Mouse (Mus musculus) forebrain, embryonic 13.5 days (tissue): ENCODE data around the gene St6galnac5. TPM values are rescaled to one million over a fixed set of nuclear protein-coding genes. Genes with fewer than 3 reads are reported as not detected.

Source experiments
- ATAC-seq: fragments of 200-750 bp; cut with Nextera tagmentation; 2 replicates; pipeline ENCODE4 v1.8.0; 2017
- H3K27ac ChIP-seq: fragments of 300-500 bp; sonication (generic); 2 replicates; pipeline ENCODE4 v1.5.1; 2015; ENCODE audit warnings: inconsistent platforms, mild to moderate bottlenecking, moderate library complexity
- H3K27me3 ChIP-seq: fragments of 300-500 bp; sonication (generic); 2 replicates; pipeline ENCODE4 v1.6.1; 2015; ENCODE audit warnings: mild to moderate bottlenecking, inconsistent platforms
- H3K36me3 ChIP-seq: fragments of 300-500 bp; sonication (generic); 2 replicates; pipeline ENCODE4 v1.6.1; 2015; ENCODE audit warnings: mild to moderate bottlenecking, inconsistent platforms; ENCODE audit not compliant: poor library complexity, severe bottlenecking
- H3K4me1 ChIP-seq: fragments of 300-500 bp; sonication (generic); 2 replicates; pipeline ENCODE4 v1.6.1; 2015; ENCODE audit warnings: inconsistent platforms
- H3K4me2 ChIP-seq: fragments of 300-500 bp; sonication (generic); 2 replicates; pipeline ENCODE4 v1.6.1; 2015; ENCODE audit warnings: inconsistent platforms, mild to moderate bottlenecking, moderate library complexity
- H3K4me3 ChIP-seq: fragments of 300-500 bp; sonication (generic); 2 replicates; pipeline ENCODE4 v1.5.1; 2015; ENCODE audit warnings: mild to moderate bottlenecking, inconsistent platforms
- H3K9ac ChIP-seq: fragments of 300-500 bp; sonication (generic); 2 replicates; pipeline ENCODE4 v1.6.1; 2015; ENCODE audit warnings: mild to moderate bottlenecking, inconsistent platforms
- H3K9me3 ChIP-seq: fragments of 300-500 bp; sonication (generic); replicated peaks from 2 replicates; pipeline ENCODE4 v1.6.1; 2016; ENCODE audit warnings: inconsistent platforms
- WGBS: fragments of 180-500 bp; shearing (Covaris S2); methylation state at CpG from one replicate; pipeline ENCODE4 v1.1.7; 2015; 5-methylcytosine and 5-hydroxymethylcytosine counted together
- polyA plus RNA-seq: library from polyadenylated mRNA; unstranded; fragments of >200 nt; fragmentation: Nextera tagmentation; extraction: Ambion mirVana; gene quantifications from 2 replicates; pipeline ENCODE4 v1.2.1, GENCODE M21; 2015

St6galnac5 gene
- polyA plus RNA-seq, 1 experiment from 2014 or later, result 5.7 TPM

GRCm38 (mm10) chr3:152928287-152928975 is 53.6 kb downstream of the St6galnac5 start:
- Histone ChIP-seq H3K27ac (no peak overlapping the region), H3K36me3 (no peaks in the 10 kb centered on the region), H3K4me3 (no peak overlapping the region), H3K4me1 (peaks cover 18% of the 10 kb centered on the region), H3K9ac (no peak overlapping the region), H3K27me3 (no peaks in the 10 kb centered on the region), H3K4me2 (no peak overlapping the region), H3K9me3 (no peaks in the 10 kb centered on the region)
- 44% methylated on average over 13 of the region's 13 CpGs for WGBS
- ATAC-seq, result peak; percentile 56; the same call in 1 of the 2 replicates

DNA sequence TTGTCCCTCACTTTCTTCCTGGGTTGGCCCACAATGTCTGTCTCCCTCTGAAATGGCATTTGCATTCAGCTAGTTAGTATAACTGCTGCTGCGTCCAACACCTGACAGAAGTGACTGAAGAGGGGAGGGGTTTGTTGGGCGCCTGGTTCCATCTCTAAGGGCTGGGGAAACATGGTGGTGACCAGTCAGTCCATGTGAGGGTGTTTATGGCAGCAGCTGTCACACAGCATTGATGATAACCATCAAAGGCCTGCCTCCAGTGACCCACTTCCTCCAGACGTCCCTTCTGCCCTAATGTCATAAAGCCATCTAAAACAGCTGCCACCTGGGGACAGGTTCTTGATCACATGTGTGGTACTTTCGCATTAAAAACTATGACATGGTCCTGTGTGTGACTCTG is 55.9 kb downstream of the St6galnac5 start:
- WGBS, result 79% methylated on average over 4 of the region's 4 CpGs
- Histone ChIP-seq H3K4me3 (no peak overlapping the region), H3K4me1 (peaks cover 18% of the 10 kb centered on the region), H3K27ac (no peak overlapping the region), H3K4me2 (no peak overlapping the region), H3K9ac (no peak overlapping the region), H3K9me3 (no peaks in the 10 kb centered on the region), H3K27me3 (no peaks in the 10 kb centered on the region), H3K36me3 (no peaks in the 10 kb centered on the region)
- ATAC-seq, result no peak

DNA sequence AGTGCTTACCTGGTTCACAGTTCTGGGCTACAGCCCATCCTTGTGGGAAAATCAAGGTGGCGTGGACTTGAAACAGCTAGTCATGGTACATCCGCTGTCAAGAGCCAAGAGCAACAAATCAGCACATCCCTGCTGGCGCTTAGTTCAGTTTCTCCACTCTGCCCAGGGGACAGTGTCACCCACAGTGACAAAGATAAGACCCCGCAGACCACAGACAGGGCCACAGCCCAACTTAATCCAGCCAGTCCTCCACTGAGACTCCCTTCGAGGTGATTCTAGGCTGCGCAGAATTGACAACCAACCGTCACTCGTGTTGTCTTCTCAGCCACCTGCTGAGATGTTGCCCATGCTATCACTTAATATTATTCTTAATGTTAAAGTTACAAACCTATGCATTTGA is 56.7 kb downstream of the St6galnac5 start:
- H3K4me3 ChIP-seq, result no peak overlapping the region
- H3K36me3 ChIP-seq, result no peaks in the 10 kb centered on the region
- no peak overlapping the region for H3K4me2 ChIP-seq
- H3K9ac ChIP-seq, result no peak overlapping the region
- H3K27ac ChIP-seq, result no peak overlapping the region
- peaks cover 18% of the 10 kb centered on the region for H3K4me1 ChIP-seq
- no peaks in the 10 kb centered on the region for H3K9me3 ChIP-seq
- 92% methylated on average over 8 of the region's 8 CpGs for WGBS
- no peaks in the 10 kb centered on the region for H3K27me3 ChIP-seq
- no peak for ATAC-seq

DNA sequence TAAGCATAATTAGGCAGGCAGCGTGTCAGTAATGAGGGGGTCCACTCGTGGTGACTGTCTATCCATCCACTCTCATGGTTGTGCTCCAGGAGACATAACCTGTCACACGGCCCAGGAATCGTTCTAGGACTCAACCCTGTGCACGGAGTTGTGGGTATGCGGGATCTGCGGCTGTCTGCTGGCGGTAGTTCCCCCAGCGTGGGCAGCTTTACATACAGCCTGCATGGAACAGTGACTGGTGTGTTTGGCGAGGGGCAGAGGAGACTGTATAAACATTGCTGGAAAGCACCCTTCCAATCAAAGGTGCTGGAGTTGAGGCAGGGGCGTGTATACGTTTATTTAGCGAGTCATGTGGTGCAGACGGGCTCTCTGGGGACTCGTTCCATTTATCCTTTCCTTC is 58.5 kb downstream of the St6galnac5 start:
- H3K4me2 ChIP-seq, result no peak overlapping the region
- no peaks in the 10 kb centered on the region for H3K27me3 ChIP-seq
- no peak for ATAC-seq
- 78% methylated on average over 15 of the region's 15 CpGs for WGBS
- H3K4me1 ChIP-seq, result peaks cover 5% of the 10 kb centered on the region
- no peak overlapping the region for H3K4me3 ChIP-seq
- H3K27ac ChIP-seq, result no peak overlapping the region
- H3K36me3 ChIP-seq, result no peaks in the 10 kb centered on the region
- no peaks in the 10 kb centered on the region for H3K9me3 ChIP-seq
- no peak overlapping the region for H3K9ac ChIP-seq

DNA sequence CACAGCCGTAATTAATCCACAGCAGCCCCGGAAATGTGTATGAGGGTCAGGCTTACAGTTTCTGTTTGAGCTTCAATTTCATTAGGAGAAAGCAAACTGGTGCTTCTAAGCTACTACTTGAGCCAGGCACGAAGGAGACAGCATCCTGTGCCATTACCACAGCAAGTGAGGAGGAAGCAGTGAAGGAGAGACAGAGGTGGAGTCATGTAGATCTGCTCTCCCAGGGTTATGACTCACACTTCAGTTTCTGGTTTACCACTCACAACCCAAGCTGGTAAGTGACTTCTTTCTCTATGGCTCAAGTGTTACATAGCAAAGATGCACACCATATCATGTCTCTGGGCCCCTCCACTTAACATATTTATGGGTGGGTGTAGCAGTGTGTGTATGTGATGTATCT is 61.7 kb downstream of the St6galnac5 start:
- ATAC-seq, result no peak
- no peaks in the 10 kb centered on the region for H3K4me1 ChIP-seq
- no peak overlapping the region for H3K4me2 ChIP-seq
- H3K36me3 ChIP-seq, result no peaks in the 10 kb centered on the region
- no peaks in the 10 kb centered on the region for H3K27me3 ChIP-seq
- H3K4me3 ChIP-seq, result no peak overlapping the region
- no peak overlapping the region for H3K9ac ChIP-seq
- no peak overlapping the region for H3K27ac ChIP-seq
- WGBS, result 82% methylated on average over 3 of the region's 3 CpGs
- H3K9me3 ChIP-seq, result no peaks in the 10 kb centered on the region

DNA sequence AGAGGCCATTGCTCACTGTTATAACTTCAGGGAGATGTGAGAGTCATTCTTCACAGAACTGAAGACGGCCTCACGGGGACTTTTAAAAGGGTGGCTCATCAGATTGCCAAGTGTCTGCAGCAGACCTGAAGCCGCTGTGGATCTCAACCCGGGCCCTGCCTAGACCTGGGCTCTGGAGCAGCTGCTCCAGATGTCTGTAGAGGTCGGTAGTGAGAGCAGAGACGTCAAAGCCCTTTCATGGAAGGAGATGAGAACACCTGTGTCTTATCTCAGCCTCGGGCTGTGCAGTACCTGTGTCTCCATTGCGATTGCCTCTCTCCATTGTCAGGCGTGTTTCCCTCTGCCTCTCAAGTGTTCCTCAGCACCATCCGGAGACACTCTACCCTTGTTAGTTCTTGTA is 62.9 kb downstream of the St6galnac5 start:
- H3K4me2 ChIP-seq, result no peak overlapping the region
- H3K4me1 ChIP-seq, result 0 out of 2 replicates have a peak, but pooled peaks cover 3% of the 10 kb centered on the region
- no peak overlapping the region for H3K27ac ChIP-seq
- no peaks in the 10 kb centered on the region for H3K9me3 ChIP-seq
- H3K27me3 ChIP-seq, result no peaks in the 10 kb centered on the region
- H3K36me3 ChIP-seq, result no peaks in the 10 kb centered on the region
- WGBS, result 77% methylated on average over 10 of the region's 10 CpGs
- no peak overlapping the region for H3K4me3 ChIP-seq
- ATAC-seq, result no peak
- H3K9ac ChIP-seq, result no peak overlapping the region

DNA sequence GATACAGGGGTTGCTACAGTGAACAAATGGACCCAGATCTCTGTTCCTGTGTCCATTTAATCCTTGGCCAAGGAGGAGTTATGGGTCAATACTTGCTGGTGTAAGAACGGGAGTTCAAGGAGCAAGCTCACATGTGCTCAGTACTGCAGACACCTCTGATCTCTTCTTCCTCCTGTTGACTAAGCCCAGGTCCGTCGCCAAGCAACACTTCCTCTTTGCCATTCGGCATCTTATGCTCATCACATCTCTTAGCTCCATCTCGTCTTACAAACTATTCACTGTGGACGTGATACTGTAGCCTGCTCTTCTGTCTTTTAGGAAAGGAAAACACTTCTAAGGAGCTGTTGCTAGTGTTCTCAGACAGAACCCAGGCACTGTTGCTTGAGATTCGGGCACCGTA is 64.5 kb downstream of the St6galnac5 start:
- Histone ChIP-seq H3K4me1 (0 out of 2 replicates have a peak, but pooled peaks cover 3% of the 10 kb centered on the region), H3K36me3 (no peaks in the 10 kb centered on the region), H3K4me3 (no peak overlapping the region), H3K27ac (no peak overlapping the region), H3K9me3 (no peaks in the 10 kb centered on the region), H3K4me2 (no peak overlapping the region), H3K9ac (no peak overlapping the region), H3K27me3 (no peaks in the 10 kb centered on the region)
- 87% methylated on average over 8 of the region's 8 CpGs for WGBS
- no peak for ATAC-seq

DNA sequence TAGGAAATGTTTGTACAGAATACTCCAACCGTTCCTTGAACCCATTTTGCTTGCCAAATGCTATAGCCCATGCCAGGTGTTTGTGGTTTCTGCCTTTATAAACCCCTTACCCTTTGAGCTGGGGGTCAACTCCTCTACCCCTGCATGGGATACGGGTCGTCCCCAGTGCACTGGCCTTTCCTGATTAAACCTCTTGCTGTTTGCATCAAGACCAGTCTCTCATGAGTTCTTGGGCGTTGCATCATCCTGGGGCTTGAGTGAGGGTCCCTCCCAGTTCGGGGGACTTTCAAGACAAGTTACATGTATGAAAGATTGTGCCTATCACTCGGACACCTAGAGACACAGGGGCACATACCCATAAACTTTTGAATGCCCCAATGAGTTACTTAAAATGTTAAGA is 67.7 kb downstream of the St6galnac5 start:
- 0 out of 2 replicates have a peak, but pooled peaks cover 3% of the 10 kb centered on the region for H3K4me1 ChIP-seq
- no peak overlapping the region for H3K27ac ChIP-seq
- no peak overlapping the region for H3K4me2 ChIP-seq
- H3K9me3 ChIP-seq, result no peaks in the 10 kb centered on the region
- 86% methylated on average over 6 of the region's 6 CpGs for WGBS
- H3K9ac ChIP-seq, result no peak overlapping the region
- ATAC-seq, result no peak
- no peak overlapping the region for H3K4me3 ChIP-seq
- no peaks in the 10 kb centered on the region for H3K36me3 ChIP-seq
- no peaks in the 10 kb centered on the region for H3K27me3 ChIP-seq

DNA sequence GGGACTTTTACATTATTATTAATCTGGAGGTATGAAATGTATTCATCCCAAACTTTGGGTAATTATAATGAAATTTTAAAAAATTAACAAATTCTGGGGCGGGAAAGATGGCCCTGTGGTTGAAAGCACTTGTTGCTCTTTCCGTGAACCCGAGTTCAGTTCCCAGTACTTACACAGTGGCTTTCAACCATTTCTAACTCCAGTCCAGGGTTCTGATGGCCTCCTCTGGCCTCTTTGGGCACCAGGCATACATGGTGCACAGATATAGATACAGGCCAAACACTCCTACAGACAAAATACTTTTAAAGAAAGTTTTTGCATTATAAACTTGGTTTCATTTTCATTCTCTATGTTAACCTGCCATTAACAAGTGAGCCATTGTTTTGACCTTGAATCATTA is 68.4 kb downstream of the St6galnac5 start:
- H3K4me2 ChIP-seq, result no peak overlapping the region

DNA sequence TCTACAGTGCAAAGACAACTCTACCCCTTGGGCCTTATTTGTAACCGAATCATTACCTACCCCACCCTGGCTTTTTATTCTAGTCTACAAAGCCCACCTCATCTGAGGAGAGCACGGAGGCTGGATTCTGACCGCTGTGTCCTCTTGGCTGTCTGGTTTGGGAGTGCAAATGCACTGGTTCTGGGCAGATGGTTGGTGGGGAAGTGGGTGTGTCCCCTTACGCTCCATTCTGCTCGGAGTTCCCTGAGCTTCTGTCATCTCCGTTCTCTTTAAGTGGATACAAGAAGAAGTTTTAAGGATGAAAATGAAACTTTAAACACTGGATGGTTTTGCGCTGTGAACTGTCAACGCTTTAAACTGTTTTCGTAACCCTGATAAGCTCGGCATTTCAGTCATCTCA is 68.9 kb downstream of the St6galnac5 start:
- 97% methylated on average over 10 of the region's 10 CpGs for WGBS
- no peaks in the 10 kb centered on the region for H3K36me3 ChIP-seq
- no peaks in the 10 kb centered on the region for H3K9me3 ChIP-seq
- H3K27ac ChIP-seq, result no peak overlapping the region
- no peak for ATAC-seq
- H3K4me1 ChIP-seq, result 0 out of 2 replicates have a peak, but pooled peaks cover 3% of the 10 kb centered on the region
- no peak overlapping the region for H3K4me3 ChIP-seq
- H3K4me2 ChIP-seq, result no peak overlapping the region
- H3K27me3 ChIP-seq, result no peaks in the 10 kb centered on the region
- H3K9ac ChIP-seq, result no peak overlapping the region

More for the DNA sequence above, 68.4 kb downstream of the St6galnac5 start:
- WGBS, result 95% methylated on average over 3 of the region's 3 CpGs
- no peaks in the 10 kb centered on the region for H3K9me3 ChIP-seq
- ATAC-seq, result no peak
- H3K4me3 ChIP-seq, result no peak overlapping the region
- no peak overlapping the region for H3K9ac ChIP-seq
- 0 out of 2 replicates have a peak, but pooled peaks cover 3% of the 10 kb centered on the region for H3K4me1 ChIP-seq
- H3K27ac ChIP-seq, result no peak overlapping the region
- H3K36me3 ChIP-seq, result no peaks in the 10 kb centered on the region
- H3K27me3 ChIP-seq, result no peaks in the 10 kb centered on the region

GRCm38 (mm10) chr3:152912216-152913101 is 69.6 kb downstream of the St6galnac5 start:
- no peak overlapping the region for H3K4me3 ChIP-seq

GRCm38 (mm10) chr3:152911578-152911977 is 70.5 kb downstream of the St6galnac5 start:
- WGBS, result 87% methylated on average over 4 of the region's 4 CpGs
- H3K9me3 ChIP-seq, result no peaks in the 10 kb centered on the region
- H3K9ac ChIP-seq, result no peak overlapping the region
- no peaks in the 10 kb centered on the region for H3K27me3 ChIP-seq
- no peak overlapping the region for H3K4me2 ChIP-seq
- H3K4me1 ChIP-seq, result 0 out of 2 replicates have a peak, but pooled peaks cover 3% of the 10 kb centered on the region
- H3K4me3 ChIP-seq, result no peak overlapping the region
- no peak overlapping the region for H3K27ac ChIP-seq
- ATAC-seq, result no peak
- no peaks in the 10 kb centered on the region for H3K36me3 ChIP-seq

More at GRCm38 (mm10) chr3:152912216-152913101, 69.6 kb downstream of the St6galnac5 start:
- Histone ChIP-seq H3K9ac (no peak overlapping the region), H3K4me2 (no peak overlapping the region), H3K36me3 (no peaks in the 10 kb centered on the region), H3K27ac (no peak overlapping the region), H3K4me1 (0 out of 2 replicates have a peak, but pooled peaks cover 3% of the 10 kb centered on the region), H3K9me3 (no peaks in the 10 kb centered on the region), H3K27me3 (no peaks in the 10 kb centered on the region)
- no peak for ATAC-seq
- 86% methylated on average over 23 of the region's 23 CpGs for WGBS
